Mouse (Mus musculus): ENCODE results near the gene Sp9.

Sp9 gene

GRCm38 (mm10) chr2:73314311-73314710 is 42.6 kb downstream of the Sp9 start:
- DNase-seq, result no peak

GRCm38 (mm10) chr2:73317426-73317825 is 45.7 kb downstream of the Sp9 start:
- no peak for DNase-seq

GRCm38 (mm10) chr2:73319218-73319617 is 47.5 kb downstream of the Sp9 start:
- no peak for DNase-seq

- no peak for DNase-seq
These were observed 51.3 kb downstream of the Sp9 start for GRCm38 (mm10) chr2:73322991-73323390.

GRCm38 (mm10) chr2:73325871-73326270 is 54.1 kb downstream of the Sp9 start:
- DNase-seq, result no peak
